Mouse (Mus musculus) heart, embryonic 11.5 days (tissue): ENCODE results near the gene Gm3435. TPM values are rescaled to one million over a fixed set of nuclear protein-coding genes. Genes with fewer than 3 reads are reported as not detected.

ENCODE experiments used
- ATAC-seq: fragments of 200-750 bp; cut with Nextera tagmentation; replicated peaks from 2 replicates; pipeline ENCODE4 v1.8.0; 2017; ENCODE audit warnings: moderate library complexity; ENCODE audit not compliant: insufficient number of reproducible peaks, low FRiP score, low TSS enrichment
- H3K27ac ChIP-seq: fragments of 300-500 bp; sonication (generic); 2 replicates; pipeline ENCODE4 v1.5.1; 2014; ENCODE audit warnings: mild to moderate bottlenecking, low read depth, low read length
- H3K27me3 ChIP-seq: fragments of 300-500 bp; sonication (generic); 2 replicates; pipeline ENCODE4 v1.6.1; 2014; ENCODE audit warnings: mild to moderate bottlenecking, low read length, mixed read lengths; ENCODE audit not compliant: control insufficient read depth, insufficient read depth
- H3K36me3 ChIP-seq: fragments of 300-500 bp; sonication (generic); 2 replicates; pipeline ENCODE4 v1.6.1; 2014; ENCODE audit warnings: mild to moderate bottlenecking, low read length, moderate library complexity, mixed read lengths; ENCODE audit not compliant: control insufficient read depth, insufficient read depth
- H3K4me1 ChIP-seq: fragments of 300-500 bp; sonication (generic); 2 replicates; pipeline ENCODE4 v1.6.1; 2014; ENCODE audit warnings: low read length; ENCODE audit not compliant: control insufficient read depth, insufficient read depth
- H3K4me2 ChIP-seq: fragments of 300-500 bp; sonication (generic); 2 replicates; pipeline ENCODE4 v1.6.1; 2014; ENCODE audit warnings: mild to moderate bottlenecking, moderate library complexity
- H3K4me3 ChIP-seq: fragments of 300-500 bp; sonication (generic); 2 replicates; pipeline ENCODE4 v1.5.1; 2014; ENCODE audit warnings: low read depth, low read length
- H3K9ac ChIP-seq: fragments of 300-500 bp; sonication (generic); 2 replicates; pipeline ENCODE4 v1.6.1; 2014; ENCODE audit warnings: mild to moderate bottlenecking, low read depth, low read length, moderate library complexity
- H3K9me3 ChIP-seq: fragments of 300-500 bp; sonication (generic); replicated peaks from 2 replicates; pipeline ENCODE4 v1.6.1; 2016; ENCODE audit warnings: low read length; ENCODE audit not compliant: control insufficient read depth
- WGBS: fragments of 180-500 bp; shearing (Covaris S2); extraction: QIAGEN DNeasy Blood & Tissue Kit; methylation state at CpG from one replicate; pipeline ENCODE4 v1.1.7; 2014; ENCODE audit not compliant: insufficient replicate concordance; 5-methylcytosine and 5-hydroxymethylcytosine counted together
- polyA plus RNA-seq: library from polyadenylated mRNA; unstranded; fragments of >200 nt; fragmentation: Nextera tagmentation; extraction: Ambion mirVana; gene quantifications from 2 replicates; pipeline ENCODE4 v1.2.1, GENCODE M21; 2014

Gm3435 gene
- polyA plus RNA-seq, 1 experiment from 2014 or later: 4.1 TPM

DNA sequence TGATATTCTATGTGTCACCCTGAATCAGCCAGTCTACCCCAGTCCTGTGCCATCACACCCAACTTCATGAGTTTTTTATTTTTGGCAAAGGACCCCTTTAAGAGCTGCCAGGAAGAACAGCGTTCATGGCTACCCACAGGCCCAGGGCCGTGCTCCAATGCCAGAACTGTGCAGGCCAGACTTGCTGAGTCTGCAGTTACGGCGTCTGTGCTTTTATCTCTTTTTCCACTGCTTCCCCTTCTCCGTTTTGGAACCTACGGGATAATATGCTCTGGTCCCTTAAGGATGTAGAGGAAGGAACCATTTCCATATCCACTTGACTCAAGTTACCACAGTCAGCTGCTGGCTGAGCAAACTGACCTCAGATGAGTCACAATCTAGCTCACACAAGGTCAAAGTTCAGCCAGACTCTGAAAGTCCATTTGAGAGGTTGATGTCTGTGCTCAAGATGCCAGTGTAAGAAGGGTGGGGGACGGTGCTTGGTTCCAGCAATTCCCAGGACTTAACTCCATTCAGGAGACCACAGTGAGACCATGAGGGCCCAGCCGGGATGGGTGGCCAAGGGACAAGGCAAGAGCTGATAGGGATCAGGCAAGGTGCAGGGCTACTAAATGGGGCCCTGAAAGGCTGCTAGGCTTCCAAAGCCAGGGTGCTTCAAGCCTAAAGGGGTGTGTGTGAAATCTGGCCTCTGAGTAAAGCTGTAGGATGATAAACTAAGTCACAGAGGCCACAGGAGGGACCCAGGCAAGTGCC is 58.2 kb downstream of the Gm3435 start:
- Histone ChIP-seq H3K27me3 (no peaks in the 10 kb centered on the region), H3K36me3 (no peaks in the 10 kb centered on the region), H3K4me1 (peaks cover 21% of the 10 kb centered on the region), H3K9ac (no peak overlapping the region), H3K27ac (peak overlapping the region; percentile 16; the same call in 1 of the 2 replicates), H3K9me3 (no peaks in the 10 kb centered on the region), H3K4me3 (no peak overlapping the region), H3K4me2 (no peak overlapping the region)
- ATAC-seq: peak; percentile 24; the same call in 1 of the 2 replicates
- WGBS: 45% methylated on average over 8 of the region's 8 CpGs

DNA sequence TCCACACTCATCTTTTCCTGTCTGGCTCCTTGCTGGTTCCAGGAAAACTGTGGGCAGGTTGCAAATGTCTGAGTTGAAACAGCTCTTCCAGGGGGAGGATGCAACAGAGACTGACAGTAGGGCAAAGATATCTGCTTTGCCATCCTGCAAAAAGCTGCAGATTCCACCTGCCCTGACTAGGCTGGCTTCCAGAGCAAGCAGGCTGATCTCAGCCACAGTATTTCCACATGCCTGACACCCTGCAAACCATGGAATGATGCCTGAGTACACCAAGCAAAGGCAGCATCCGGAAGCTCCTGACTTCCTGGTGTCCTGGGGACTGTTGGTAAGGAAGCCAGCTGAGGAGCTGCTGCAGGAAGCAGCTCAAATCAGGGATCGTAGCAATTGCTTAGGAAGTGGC is 59.1 kb downstream of the Gm3435 start:
- Histone ChIP-seq H3K36me3 (no peaks in the 10 kb centered on the region), H3K9me3 (no peaks in the 10 kb centered on the region), H3K9ac (no peak overlapping the region), H3K27ac (no peak overlapping the region), H3K4me2 (no peak overlapping the region), H3K4me3 (no peak overlapping the region), H3K27me3 (no peaks in the 10 kb centered on the region), H3K4me1 (peaks cover 21% of the 10 kb centered on the region)
- WGBS: 47% methylated on average over 2 of the region's 2 CpGs
- ATAC-seq: no peak

Other genes with a start within 250 kb of the Gm3435 start
- gene Wdr27, start 67.0 kb upstream of the Gm3435 start, polyA plus RNA-seq: 5.1 and 5.5 TPM in 2 replicates
- 33.2 and 38.6 TPM in 2 replicates for gene 1600012H06Rik, start 67.0 kb upstream of the Gm3435 start, polyA plus RNA-seq
- gene Phf10, start 48.9 kb upstream of the Gm3435 start, polyA plus RNA-seq: 29.4 and 36.7 TPM in 2 replicates
- 6.6 and 7.2 TPM in 2 replicates for gene 9030025P20Rik, start 31.7 kb upstream of the Gm3435 start, polyA plus RNA-seq
- gene Gm3417, start 31.4 kb upstream of the Gm3435 start, polyA plus RNA-seq: not detected in 2 replicates
- 61.0 and 62.8 TPM in 2 replicates for gene Ermard, start 31.0 kb downstream of the Gm3435 start, polyA plus RNA-seq
- 0.97 TPM in 1 of 2 replicates, not detected in the other for gene Tcte3, start 31.3 kb downstream of the Gm3435 start, polyA plus RNA-seq
- gene Gm3448, start 31.4 kb downstream of the Gm3435 start, polyA plus RNA-seq: 2.8 and 2.9 TPM in 2 replicates